Mouse (Mus musculus) midbrain, embryonic 10.5 days (tissue): Measurements from ENCODE around the gene Zfc3h1. TPM values are rescaled to one million over a fixed set of nuclear protein-coding genes. Genes with fewer than 3 reads are reported as not detected.
A peak's percentile ranks its signal among the peaks of the same experiment; 100 is the strongest.

Experiments
- DNase-seq: peaks from one replicate; pipeline ENCODE4 v3.0.0-alpha.2; 2017; ENCODE audit warnings: low spot score
- H3K27ac ChIP-seq: fragments of 300-500 bp; sonication (generic); replicated peaks from 2 replicates; pipeline ENCODE4 v1.5.1; 2016; ENCODE audit warnings: mild to moderate bottlenecking
- H3K27me3 ChIP-seq: fragments of 300-500 bp; sonication (generic); 2 replicates; pipeline ENCODE4 v1.6.1; 2016; ENCODE audit warnings: low read depth, mild to moderate bottlenecking; ENCODE audit not compliant: poor library complexity, severe bottlenecking
- H3K36me3 ChIP-seq: fragments of 300-500 bp; sonication (generic); 2 replicates; pipeline ENCODE4 v1.6.1; 2016; ENCODE audit warnings: mild to moderate bottlenecking, moderate library complexity
- H3K4me1 ChIP-seq: fragments of 300-500 bp; sonication (generic); 2 replicates; pipeline ENCODE4 v1.6.1; 2016
- H3K4me3 ChIP-seq: fragments of 300-500 bp; sonication (generic); 2 replicates; pipeline ENCODE4 v1.5.1; 2016; ENCODE audit warnings: mild to moderate bottlenecking, moderate library complexity
- H3K9me3 ChIP-seq: fragments of 300-500 bp; sonication (generic); replicated peaks from 2 replicates; pipeline ENCODE4 v1.6.1; 2016; ENCODE audit warnings: mild to moderate bottlenecking
- WGBS: fragments of 180-500 bp; shearing (Covaris S2); methylation state at CpG from one replicate; pipeline ENCODE4 v1.1.7; 2016; 5-methylcytosine and 5-hydroxymethylcytosine counted together
- polyA plus RNA-seq: library from polyadenylated mRNA; unstranded; fragments of >200 nt; fragmentation: Nextera tagmentation; extraction: Ambion mirVana; gene quantifications from 2 replicates; pipeline ENCODE4 v1.2.1, GENCODE M21; 2016

The Zfc3h1 gene
- polyA plus RNA-seq, 1 experiment from 2014 or later = 15.6 TPM

- no peaks in the 10 kb centered on the region for H3K9me3 ChIP-seq
These were observed 26.4 kb upstream of the Zfc3h1 start for GRCm38 (mm10) chr10:115358216-115358919.

DNA sequence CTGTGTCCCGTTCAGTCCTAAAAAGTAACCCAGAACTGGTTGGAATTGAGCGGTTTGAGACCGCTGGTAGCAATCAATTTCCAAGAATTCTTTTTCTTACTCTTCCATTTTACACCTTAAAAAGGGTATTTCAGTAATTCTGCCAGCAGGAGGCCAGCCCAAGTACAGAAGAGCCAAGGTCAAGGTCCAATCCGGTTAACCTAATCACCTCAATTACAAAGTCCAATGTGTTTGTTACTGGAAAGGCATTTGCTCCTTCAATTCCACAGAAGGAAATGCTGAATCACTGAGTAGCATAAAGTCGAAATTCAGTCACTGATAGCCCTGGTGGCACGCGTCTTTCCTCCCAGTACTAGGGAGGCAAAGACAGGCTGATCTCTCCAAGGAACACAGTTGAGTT, 25.7 kb upstream of the Zfc3h1 start:
- H3K27me3 ChIP-seq = no peaks in the 10 kb centered on the region
- H3K27ac ChIP-seq = no peak overlapping the region
- WGBS = 90% methylated on average over 7 of the region's 7 CpGs
- no peak overlapping the region for H3K4me3 ChIP-seq
- DNase-seq = no peak
- peaks cover 21% of the 10 kb centered on the region for H3K4me1 ChIP-seq
- no peaks in the 10 kb centered on the region for H3K9me3 ChIP-seq
- peaks cover 16% of the 10 kb centered on the region for H3K36me3 ChIP-seq

More at GRCm38 (mm10) chr10:115358216-115358919, 26.4 kb upstream of the Zfc3h1 start:
- H3K4me3 ChIP-seq = no peak overlapping the region
- H3K27ac ChIP-seq = no peak overlapping the region
- H3K36me3 ChIP-seq = peaks cover 16% of the 10 kb centered on the region
- H3K27me3 ChIP-seq = no peaks in the 10 kb centered on the region
- 96% methylated on average over 17 of the region's 17 CpGs for WGBS
- DNase-seq = no peak
- H3K4me1 ChIP-seq = peaks cover 20% of the 10 kb centered on the region

GRCm38 (mm10) chr10:115361840-115362622, 22.7 kb upstream of the Zfc3h1 start, which contains the start of gene Tmem19:
TSS of gene Tmem19 (minus strand) at chr10:115362501.
- Histone ChIP-seq H3K4me1 (peaks cover 21% of the 10 kb centered on the region), H3K27me3 (no peaks in the 10 kb centered on the region), H3K9me3 (no peaks in the 10 kb centered on the region), H3K36me3 (peaks cover 4% of the 10 kb centered on the region), H3K27ac (peak within 1 kb of the TSS; percentile 92), H3K4me3 (peak within 1 kb of the TSS; percentile 69)
- DNase-seq = peak; percentile 96
- WGBS = under 1% methylated on average over 58 of the region's 58 CpGs

DNA sequence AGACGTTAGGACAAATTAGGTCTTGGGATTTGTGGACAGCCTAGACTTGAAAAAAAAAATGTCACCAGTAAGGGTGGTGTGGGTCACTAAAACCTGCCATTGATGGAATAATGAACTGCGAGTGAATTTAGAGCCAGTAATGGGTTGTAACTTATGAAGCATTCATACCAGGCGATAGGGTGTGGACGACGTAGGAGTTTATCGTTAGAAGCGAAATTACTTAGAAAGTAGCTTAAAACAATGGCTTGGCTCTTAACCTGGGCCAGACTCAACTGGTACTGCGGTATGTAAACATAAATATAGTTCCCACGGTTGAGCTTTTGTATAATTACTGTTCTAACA, 22.2 kb upstream of the Zfc3h1 start:
- no peaks in the 10 kb centered on the region for H3K36me3 ChIP-seq
- H3K9me3 ChIP-seq = no peaks in the 10 kb centered on the region
- peaks cover 21% of the 10 kb centered on the region for H3K4me1 ChIP-seq
- peak overlapping the region; percentile 92 for H3K27ac ChIP-seq
- WGBS = 7% methylated on average over 9 of the region's 9 CpGs
- H3K27me3 ChIP-seq = no peaks in the 10 kb centered on the region
- peak overlapping the region; percentile 69 for H3K4me3 ChIP-seq
- no peak for DNase-seq

- WGBS = 89% methylated on average over 4 of the region's 4 CpGs
- Histone ChIP-seq H3K4me3 (peak overlapping the region; percentile 69), H3K27me3 (no peaks in the 10 kb centered on the region), H3K27ac (peak overlapping the region; percentile 92), H3K9me3 (no peaks in the 10 kb centered on the region), H3K4me1 (peaks cover 21% of the 10 kb centered on the region), H3K36me3 (no peaks in the 10 kb centered on the region)
- no peak for DNase-seq
These were observed 21.6 kb upstream of the Zfc3h1 start for GRCm38 (mm10) chr10:115363151-115363550.

- no peak overlapping the region for H3K27ac ChIP-seq
These were observed 3.2 kb upstream of the Zfc3h1 start for GRCm38 (mm10) chr10:115381506-115382084.

GRCm38 (mm10) chr10:115382846-115383643, 1.7 kb upstream of the Zfc3h1 start:
- no peaks in the 10 kb centered on the region for H3K9me3 ChIP-seq
- no peaks in the 10 kb centered on the region for H3K27me3 ChIP-seq
- WGBS = 33% methylated on average over 12 of the region's 12 CpGs
- peaks cover 14% of the 10 kb centered on the region for H3K36me3 ChIP-seq
- H3K27ac ChIP-seq = peak overlapping the region; percentile 97
- peak overlapping the region; percentile 78 for H3K4me3 ChIP-seq
- DNase-seq = no peak
- peaks cover 37% of the 10 kb centered on the region for H3K4me1 ChIP-seq

More at GRCm38 (mm10) chr10:115381506-115382084, 3.2 kb upstream of the Zfc3h1 start:
- peaks cover 26% of the 10 kb centered on the region for H3K4me1 ChIP-seq
- no peaks in the 10 kb centered on the region for H3K27me3 ChIP-seq
- peak overlapping the region; percentile 78; the same call in 1 of the 2 replicates for H3K4me3 ChIP-seq
- 83% methylated on average over 2 of the region's 2 CpGs for WGBS
- no peak for DNase-seq
- peaks cover 12% of the 10 kb centered on the region for H3K36me3 ChIP-seq
- no peaks in the 10 kb centered on the region for H3K9me3 ChIP-seq

DNA sequence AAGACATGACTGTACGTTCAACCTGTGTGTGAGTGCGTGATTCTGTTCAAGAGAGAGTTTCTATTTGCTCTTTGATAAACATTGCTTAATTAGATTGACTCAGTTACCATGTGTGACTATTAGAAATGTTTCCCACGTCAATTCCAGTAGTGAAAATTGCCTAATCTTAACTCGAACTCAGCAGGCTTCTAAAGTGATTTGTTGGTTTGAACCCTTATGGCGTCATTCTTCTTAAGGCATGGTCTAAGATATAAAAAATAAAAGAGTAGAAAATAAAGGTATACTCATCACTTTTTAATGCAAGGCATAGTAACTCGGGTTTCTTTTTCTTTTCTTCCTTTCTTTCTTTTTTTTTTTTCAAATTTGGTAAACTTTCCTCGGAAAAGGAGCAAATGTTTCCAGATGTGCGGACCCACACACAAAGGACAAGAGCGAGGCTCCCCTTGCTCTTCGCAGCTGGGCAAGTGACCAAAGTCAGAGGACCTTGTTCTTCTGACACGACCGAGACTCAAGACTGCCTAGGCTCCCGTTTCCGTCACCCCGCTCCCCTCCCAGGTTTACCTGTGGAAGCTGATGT, 1.0 kb upstream of the Zfc3h1 start:
- Histone ChIP-seq H3K27me3 (no peaks in the 10 kb centered on the region), H3K4me1 (peaks cover 43% of the 10 kb centered on the region), H3K36me3 (peaks cover 20% of the 10 kb centered on the region), H3K9me3 (no peaks in the 10 kb centered on the region), H3K27ac (peak overlapping the region; percentile 97), H3K4me3 (peak overlapping the region; percentile 78)
- 6% methylated on average over 15 of the region's 15 CpGs for WGBS
- no peak for DNase-seq

- under 1% methylated on average over 88 of the region's 101 CpGs for WGBS
- Histone ChIP-seq H3K27me3 (no peaks in the 10 kb centered on the region), H3K36me3 (peaks cover 30% of the 10 kb centered on the region), H3K9me3 (no peaks in the 10 kb centered on the region), H3K4me3 (peak overlapping the region; percentile 78), H3K4me1 (peaks cover 43% of the 10 kb centered on the region), H3K27ac (peak overlapping the region; percentile 97)
- DNase-seq = peak; percentile 73
These were observed 551 bp downstream of the Zfc3h1 start for GRCm38 (mm10) chr10:115385018-115386002.

DNA sequence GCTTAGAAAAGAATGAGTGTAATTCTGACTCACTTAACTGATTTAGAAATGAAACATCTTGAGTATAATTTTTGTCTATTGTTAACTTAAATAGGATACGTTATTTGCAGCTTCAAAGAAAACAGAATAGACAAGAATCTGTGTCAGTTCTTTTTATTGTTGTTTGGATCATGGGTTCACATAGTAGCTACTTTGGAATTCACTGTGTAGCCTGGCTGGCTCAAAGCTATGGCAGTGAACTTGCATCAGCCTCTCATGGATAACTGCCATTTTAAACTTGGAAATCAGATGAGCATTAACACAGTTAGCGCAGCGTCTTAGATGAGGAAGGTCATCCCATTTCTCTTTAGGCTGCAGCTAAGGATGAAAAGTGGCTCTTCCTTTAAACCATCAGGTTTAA, 3.1 kb downstream of the Zfc3h1 start:
- Histone ChIP-seq H3K27me3 (no peaks in the 10 kb centered on the region), H3K4me3 (no peak overlapping the region), H3K36me3 (peaks cover 41% of the 10 kb centered on the region), H3K27ac (no peak overlapping the region), H3K4me1 (peaks cover 26% of the 10 kb centered on the region), H3K9me3 (no peaks in the 10 kb centered on the region)
- no peak for DNase-seq
- 92% methylated on average over 3 of the region's 3 CpGs for WGBS

GRCm38 (mm10) chr10:115391076-115391475, 6.3 kb downstream of the Zfc3h1 start:
- H3K27me3 ChIP-seq = no peaks in the 10 kb centered on the region
- H3K4me1 ChIP-seq = peaks cover 22% of the 10 kb centered on the region
- H3K27ac ChIP-seq = no peak overlapping the region
- H3K9me3 ChIP-seq = no peaks in the 10 kb centered on the region
- DNase-seq = no peak
- WGBS = 94% methylated on average over 4 of the region's 4 CpGs
- H3K4me3 ChIP-seq = no peak overlapping the region
- peaks cover 71% of the 10 kb centered on the region for H3K36me3 ChIP-seq
